Mouse (Mus musculus) erythroblast, embryonic 14.5 days (primary cell): Measurements from ENCODE around the gene Mbtd1.

Experiments
- GATA1 ChIP-seq: IDR thresholded peaks from 2 replicates; pipeline ENCODE4 v1.6.1; 2012; ENCODE audit warnings: low read length, inconsistent platforms, mixed read lengths
- TAL1 ChIP-seq: IDR thresholded peaks from 3 replicates; pipeline ENCODE4 v1.6.1; 2012; ENCODE audit warnings: low read length, inconsistent platforms, mixed read lengths

GRCm38 (mm10) chr11:93885572-93886410 is at the start of gene Mbtd1, which contains the start of gene Utp18:
- TF ChIP-seq GATA1 (no peak), TAL1 (no peak)
